Mouse (Mus musculus) telencephalon, adult 2 months (tissue): ENCODE measurements at regions not wholly inside any gene's neighbourhood (a gene's known extent, or its start where the extent isn't known, plus 50 kb on each side); places are given as distances from the start of the nearest gene placed in this dataset.

Experiments
- DNase-seq: peaks from one replicate; pipeline ENCODE4 v3.0.0-alpha.2; 2011; ENCODE audit warnings: low read depth, low spot score

- no peak for DNase-seq
Observed at GRCm38 (mm10) chr3:159069957-159070684, 425.1 kb upstream of the Depdc1a start.

DNA sequence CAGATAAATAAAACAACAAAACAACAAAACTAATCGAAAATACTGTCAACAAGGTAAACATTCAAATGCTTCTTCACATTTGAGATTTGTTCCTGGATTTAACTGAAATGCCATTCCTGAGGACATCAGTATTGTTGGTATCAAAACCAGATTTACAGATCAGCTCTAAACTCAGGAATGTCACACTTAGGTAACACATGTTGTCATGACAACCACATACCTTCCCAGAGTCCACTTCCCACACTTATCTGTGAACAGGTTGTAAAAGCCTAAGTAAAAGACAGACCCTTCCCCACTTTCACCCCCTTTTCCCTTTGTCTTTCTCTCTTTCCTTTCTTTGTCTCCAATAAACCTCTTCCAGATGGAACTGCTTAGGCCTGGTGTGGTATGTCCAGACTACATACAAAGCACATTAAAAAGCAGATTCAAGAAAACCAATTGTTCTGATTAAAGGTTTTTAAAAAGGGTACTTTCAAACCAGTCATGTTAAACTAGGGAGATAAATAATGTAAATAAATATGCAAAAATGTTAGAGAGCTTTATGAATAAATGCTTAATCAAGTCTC lies 438.2 kb upstream of the Depdc1a start:
- no peak for DNase-seq

DNA sequence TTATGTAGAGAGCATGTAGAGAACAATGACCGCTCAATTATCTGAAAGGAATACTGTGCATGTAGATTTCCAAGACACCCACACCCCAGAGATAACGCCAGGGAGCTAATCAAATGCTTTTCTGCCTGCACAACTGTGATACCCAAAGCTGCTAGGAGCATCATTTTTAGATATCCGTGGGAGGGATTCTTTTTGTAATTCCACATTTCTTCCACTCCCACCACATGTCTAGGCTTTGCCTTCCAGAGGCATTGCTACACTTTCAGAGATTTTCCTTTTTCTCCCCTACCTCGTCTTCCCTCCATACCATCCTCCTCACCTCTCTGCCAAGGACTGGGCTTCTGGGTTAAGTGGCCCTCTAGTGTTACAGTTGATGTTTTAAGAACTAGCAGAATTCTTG lies 460.4 kb upstream of the Depdc1a start:
- peak; percentile 95 for DNase-seq

- peak; percentile 69 for DNase-seq
Observed at GRCm38 (mm10) chr3:159031581-159031980, 463.7 kb upstream of the Depdc1a start.

DNA sequence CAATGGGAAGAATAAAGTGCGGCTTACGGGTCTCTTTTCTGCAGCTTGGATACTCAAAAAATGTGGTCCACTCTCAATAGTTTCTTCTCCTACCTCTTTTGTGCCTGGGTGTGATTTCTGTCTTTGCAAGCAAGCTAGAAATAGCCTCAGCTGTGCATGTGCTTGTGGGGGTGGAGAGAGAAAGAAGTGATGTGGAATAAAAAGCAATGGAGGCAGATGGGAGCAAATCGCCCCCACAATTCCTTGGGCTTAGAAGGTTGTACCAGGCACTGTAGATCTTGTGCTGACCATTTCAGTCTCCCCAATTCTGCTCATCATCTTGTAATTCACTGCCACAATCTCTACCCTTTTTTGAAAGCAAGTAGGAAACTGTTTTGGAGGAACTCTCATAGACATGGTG lies 464.6 kb upstream of the Depdc1a start:
- DNase-seq, result peak; percentile 92

DNA sequence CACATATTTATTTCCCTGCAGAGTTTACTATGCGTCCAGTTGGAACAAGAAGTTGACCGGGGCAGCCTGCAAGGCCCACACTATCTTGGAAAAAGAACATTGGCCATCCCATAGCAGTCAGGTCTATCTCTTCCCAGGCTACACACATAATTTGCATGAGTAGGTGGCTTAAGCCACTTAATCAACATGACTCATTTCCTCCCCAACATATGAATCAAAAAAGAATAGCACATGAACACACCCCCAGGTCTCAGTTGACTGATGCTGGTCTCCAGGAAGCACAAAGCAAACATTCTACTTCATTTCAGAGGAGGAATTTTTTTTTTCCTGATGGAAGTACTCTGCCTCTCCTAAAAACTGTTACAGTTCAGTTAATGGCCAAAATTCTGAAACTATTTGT lies 465.3 kb upstream of the Depdc1a start:
- DNase-seq, result no peak

DNA sequence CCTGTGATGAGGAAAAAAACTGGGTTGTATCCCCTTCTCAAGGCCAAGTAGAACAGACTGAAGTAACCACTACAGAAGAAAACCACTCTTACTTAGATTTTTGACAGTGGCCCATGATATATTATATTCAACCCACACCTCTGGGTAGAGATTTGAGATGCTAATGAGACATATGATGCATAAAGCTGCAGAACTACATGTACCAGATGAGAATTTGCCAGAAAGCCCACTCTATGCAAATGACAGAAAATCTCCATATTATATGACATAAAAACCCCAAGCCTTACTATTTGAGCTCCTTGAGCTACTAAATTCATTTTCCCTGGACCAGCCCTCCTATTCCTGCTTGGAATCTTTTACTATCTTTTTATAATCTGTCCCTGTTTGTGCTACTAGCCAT lies 458.4 kb upstream of the Lrrc7 start:
- peak; percentile 58 for DNase-seq

DNA sequence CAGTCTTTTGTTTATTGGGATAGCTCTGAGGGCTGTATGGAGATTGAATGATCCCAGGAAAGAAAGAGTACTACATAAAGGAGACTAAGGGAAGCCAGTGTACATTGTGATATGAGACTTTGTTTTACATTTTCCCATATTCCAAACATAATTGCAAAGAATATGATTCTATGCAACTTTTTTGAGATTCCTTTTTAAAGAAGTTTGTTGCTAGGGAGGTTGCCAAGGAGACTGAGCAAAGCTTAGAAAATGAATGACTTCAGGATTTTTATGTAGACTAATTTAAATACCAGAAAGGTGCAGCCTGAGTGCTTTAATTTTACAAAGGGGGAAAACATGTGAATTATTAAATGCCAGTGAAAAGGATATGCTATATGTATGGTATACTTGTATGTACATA lies 455.2 kb upstream of the Lrrc7 start:
- peak; percentile 74 for DNase-seq

GRCm38 (mm10) chr3:159016426-159016825 lies 454.4 kb upstream of the Lrrc7 start:
- DNase-seq, result no peak

GRCm38 (mm10) chr3:159010954-159011638 lies 449.1 kb upstream of the Lrrc7 start:
- no peak for DNase-seq

DNA sequence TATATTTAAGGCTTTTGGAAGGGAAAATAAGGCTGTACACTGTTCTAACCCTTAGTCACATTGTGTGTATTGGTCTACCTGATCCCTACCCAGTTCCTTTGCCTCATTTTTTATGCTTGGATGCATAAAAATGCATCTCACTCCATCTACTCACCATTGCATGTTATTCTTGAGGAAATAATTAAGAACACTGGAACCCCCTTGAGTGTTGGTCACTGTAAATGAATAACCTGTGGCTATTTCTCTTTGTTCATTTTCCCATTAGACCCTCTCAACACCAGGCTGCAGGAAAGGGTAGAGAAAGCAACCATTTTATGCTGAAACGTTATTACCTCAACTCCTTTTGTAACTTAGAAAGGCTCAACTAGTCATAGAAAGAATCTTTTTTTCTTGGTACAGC lies 442.0 kb upstream of the Lrrc7 start:
- DNase-seq, result no peak

DNA sequence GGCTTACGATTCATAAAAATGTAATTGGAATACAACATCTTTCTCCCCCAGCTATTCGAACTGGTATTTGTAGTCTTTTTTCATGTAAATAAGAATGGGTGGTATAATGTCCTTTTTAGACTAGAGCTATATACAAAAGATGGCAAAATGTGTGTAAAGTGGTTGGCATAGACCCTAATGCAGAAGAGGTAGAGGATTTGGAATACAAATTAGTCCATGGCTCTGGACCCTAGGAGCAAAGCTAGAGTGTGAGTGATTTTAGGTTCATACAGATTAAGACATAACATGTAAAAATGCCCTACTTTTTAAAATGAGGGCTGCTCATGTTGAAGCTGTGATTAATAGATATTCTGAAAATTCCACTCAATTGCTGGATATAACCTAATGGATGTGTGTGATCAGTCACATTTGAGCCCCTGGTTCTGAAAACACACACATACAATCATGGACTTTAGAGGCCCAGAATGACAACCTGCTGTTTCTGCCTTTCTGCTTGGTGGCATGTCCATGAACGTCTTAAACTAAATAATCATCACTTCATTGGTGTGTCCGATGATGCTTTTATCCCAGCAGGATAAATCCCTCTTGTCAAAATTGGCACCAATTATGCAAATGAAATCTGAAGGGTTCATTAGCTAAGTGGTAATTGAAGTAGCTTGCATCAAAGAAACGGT lies 423.6 kb upstream of the Lrrc7 start:
- DNase-seq, result no peak

DNA sequence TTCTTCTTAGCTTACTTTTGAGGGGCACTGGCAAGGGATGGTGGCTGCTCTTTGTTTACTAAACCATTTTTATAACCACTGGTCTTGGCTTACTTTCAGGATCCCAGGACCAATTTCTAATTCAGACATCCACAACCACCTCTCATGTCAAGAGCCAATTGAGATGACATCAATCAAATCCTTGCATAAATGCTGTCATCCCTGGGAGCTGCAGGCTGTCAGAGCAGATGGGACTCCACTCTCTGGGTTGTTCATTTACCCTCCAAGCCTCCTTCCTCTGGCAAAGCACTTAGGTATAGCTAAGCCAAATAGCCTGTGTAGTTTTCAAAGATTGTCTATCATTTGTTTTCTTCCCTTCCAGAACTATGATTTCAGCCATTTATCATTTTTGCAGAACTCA lies 385.0 kb upstream of the Lrrc7 start:
- DNase-seq, result no peak

DNA sequence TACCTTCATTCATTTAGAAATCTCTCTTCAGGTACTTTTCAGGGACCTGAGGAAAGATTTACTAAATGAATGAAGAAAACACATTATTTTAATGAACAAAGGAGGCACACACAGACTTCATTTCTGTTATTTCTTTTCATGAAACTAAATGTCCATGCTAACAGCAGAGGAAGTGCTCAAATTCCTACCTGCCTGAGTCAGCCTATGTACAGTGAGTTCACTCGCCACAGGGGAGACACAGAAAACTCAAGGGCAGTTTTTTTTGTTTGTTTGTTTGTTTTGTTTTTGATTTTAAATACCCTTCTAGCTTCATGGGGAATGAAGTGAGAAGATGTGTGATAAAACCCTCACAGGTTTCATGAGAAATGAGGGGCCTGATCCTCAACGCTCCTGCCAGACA lies 343.1 kb upstream of the Lrrc7 start:
- no peak for DNase-seq

GRCm38 (mm10) chr3:158899458-158899857 lies 337.4 kb upstream of the Lrrc7 start:
- DNase-seq, result no peak

DNA sequence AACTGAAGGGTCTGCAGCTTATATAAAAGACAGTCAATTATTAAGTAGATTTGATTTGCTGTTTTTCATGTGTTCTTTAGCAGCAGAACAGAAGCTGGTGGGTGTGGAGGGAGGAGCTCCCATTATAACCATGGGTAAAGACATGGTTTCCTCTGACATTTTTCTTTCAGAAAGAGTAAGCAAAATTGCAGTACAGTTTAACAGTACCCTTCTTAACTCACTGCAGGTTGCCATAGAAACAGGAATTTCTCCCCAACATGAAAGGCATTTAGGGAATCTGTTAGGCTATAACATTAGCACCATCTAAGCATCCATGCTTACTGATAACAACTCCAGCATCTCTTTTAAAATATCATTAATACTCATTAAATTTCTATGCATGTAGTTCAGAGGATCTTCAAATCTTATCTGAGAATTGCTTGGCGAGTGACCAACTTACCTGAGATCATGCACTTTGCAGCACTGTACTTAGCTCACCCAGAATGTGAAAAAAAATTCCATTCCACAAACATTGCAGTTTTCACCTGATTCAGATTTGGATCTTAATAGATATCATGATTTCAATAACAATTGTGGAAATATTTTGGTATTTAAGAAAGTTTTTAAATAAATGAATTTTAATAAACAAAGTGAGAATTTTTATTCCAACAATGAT lies 324.8 kb upstream of the Lrrc7 start:
- peak; percentile 69 for DNase-seq

GRCm38 (mm10) chr3:158886301-158886711 lies 324.3 kb upstream of the Lrrc7 start:
- peak; percentile 40 for DNase-seq
